Mouse (Mus musculus): Measurements from ENCODE around the gene Ptchd4. TPM values are rescaled to one million over a fixed set of nuclear protein-coding genes. Genes with fewer than 3 reads are reported as not detected.

Ptchd4 gene
- polyA plus RNA-seq (2015; fragmentation: Nextera tagmentation; extraction: Ambion mirVana) = 10.8 and 12.3 TPM in 2 replicates

DNA sequence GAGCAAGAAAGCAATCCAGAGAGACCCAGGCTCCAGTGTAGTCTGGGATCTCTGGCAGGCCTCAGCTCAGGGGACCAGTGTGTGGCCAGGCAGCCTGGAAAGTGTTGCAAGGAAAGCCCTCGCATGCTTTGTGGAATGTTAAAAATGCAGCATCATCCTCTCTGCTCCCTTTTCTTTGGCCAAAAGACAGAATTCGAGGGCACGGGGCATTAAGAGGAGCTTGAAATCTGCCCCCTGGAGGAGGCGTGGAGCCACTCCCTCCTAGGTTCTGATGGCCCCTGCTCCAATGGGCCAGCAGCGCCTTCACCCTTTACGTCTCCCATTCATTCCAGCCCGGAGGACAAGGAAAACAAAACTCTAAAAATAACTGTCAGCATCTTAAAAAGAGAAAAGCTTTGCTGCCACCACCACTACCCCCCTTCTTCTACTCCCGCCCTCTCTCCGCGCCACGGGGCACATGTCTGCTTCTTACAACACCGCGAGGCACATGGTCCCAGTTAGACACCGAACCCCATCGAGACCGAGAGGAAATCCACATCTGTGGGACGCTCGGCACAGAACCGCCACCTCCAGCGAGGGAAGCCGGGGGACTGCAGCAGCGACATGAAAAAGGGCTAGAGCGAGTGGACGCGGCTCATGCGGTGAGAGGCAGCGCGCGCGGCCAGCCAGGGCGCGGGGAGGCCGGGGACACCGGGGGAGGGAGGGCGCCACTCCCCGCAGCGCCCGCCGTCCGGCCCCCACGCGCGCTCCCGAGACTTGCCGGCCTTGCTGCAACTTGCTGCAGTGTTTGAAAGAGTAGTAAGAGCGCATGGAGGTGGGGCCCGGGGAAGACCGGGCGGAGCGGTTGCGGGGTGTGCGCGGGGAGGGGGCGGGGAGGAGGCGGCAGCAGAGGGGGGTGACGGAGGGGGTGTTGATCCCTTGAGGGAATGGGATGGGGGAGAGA is at the start of gene Ptchd4:
TSS of gene Ptchd4 (plus strand) at position 279 of the 943 bp plus-strand sequence.
- no peaks in the 10 kb centered on the region for H3K36me3 ChIP-seq (replicated peaks)
- no peaks in the 10 kb centered on the region for H3K9me3 ChIP-seq
- ATAC-seq (replicated peaks) = peak; percentile 91
- peak within 1 kb of the TSS; percentile 82 for H3K4me2 ChIP-seq
- no peaks in the 10 kb centered on the region for H3K27me3 ChIP-seq (replicated peaks)
- peak within 1 kb of the TSS; percentile 84 for H3K4me3 ChIP-seq
- H3K9ac ChIP-seq = peak within 1 kb of the TSS; percentile 67
- peaks cover 10% of the 10 kb centered on the region for H3K4me1 ChIP-seq
- 2% methylated on average over 55 of the region's 56 CpGs for WGBS
- peak within 1 kb of the TSS; percentile 84 for H3K27ac ChIP-seq

DNA sequence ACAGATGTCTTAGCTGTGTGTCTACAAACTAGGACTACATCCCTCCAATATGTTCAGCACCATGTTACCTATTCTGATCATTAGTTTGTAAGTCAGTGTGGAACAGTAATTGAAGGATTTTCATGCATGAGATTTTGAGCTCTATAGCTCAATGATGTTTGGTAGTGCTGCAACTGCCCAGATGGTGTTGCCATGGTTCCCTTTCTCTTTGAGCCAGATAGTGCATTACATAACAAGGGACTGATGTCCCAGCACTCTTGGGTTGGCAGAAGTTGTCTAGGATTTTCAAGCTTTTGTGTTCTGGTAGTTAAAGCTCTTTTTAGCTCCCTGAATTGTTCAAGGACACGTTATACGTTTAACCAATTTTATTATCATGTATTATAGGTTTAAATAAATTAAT is 38.9 kb upstream of the Ptchd4 start:
- Histone ChIP-seq H3K4me2 (no peak overlapping the region), H3K27me3 (replicated peaks) (no peaks in the 10 kb centered on the region), H3K4me1 (no peaks in the 10 kb centered on the region), H3K9ac (no peak overlapping the region), H3K27ac (no peak overlapping the region), H3K9me3 (no peaks in the 10 kb centered on the region), H3K4me3 (no peak overlapping the region), H3K36me3 (replicated peaks) (no peaks in the 10 kb centered on the region)
- WGBS = 75% methylated on average over 2 of the region's 2 CpGs
- ATAC-seq (replicated peaks) = no peak

DNA sequence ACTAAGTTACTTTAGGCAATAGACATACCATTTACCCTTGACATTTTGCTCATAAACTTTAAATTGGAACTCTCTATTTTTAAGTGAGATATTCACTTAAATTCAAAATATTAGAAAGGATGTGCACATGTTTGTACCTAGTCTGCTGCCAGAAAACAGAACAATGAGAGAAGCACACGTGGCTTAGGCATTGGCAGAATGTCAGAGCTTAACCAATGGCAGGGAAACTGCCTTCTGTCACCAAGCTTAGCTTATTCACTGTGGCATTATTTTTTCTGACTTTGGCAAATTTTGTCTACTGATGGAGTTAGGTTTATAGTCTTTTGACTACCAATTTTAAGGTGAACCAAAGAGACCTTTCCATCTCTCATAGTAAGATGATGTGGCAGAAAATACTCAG is 31.4 kb upstream of the Ptchd4 start:
- ATAC-seq (replicated peaks) = no peak
- no peak overlapping the region for H3K9ac ChIP-seq
- no peaks in the 10 kb centered on the region for H3K9me3 ChIP-seq
- no peak overlapping the region for H3K27ac ChIP-seq
- no peak overlapping the region for H3K4me2 ChIP-seq
- no peaks in the 10 kb centered on the region for H3K27me3 ChIP-seq (replicated peaks)
- H3K4me1 ChIP-seq = no peaks in the 10 kb centered on the region
- 58% methylated on average over 1 of the region's 1 CpGs for WGBS
- H3K36me3 ChIP-seq (replicated peaks) = no peaks in the 10 kb centered on the region
- H3K4me3 ChIP-seq = no peak overlapping the region

- H3K36me3 ChIP-seq (replicated peaks) = no peaks in the 10 kb centered on the region
- 66% methylated on average over 3 of the region's 3 CpGs for WGBS
- no peak overlapping the region for H3K4me2 ChIP-seq
- H3K4me1 ChIP-seq = no peaks in the 10 kb centered on the region
- H3K9ac ChIP-seq = no peak overlapping the region
- no peak for ATAC-seq (replicated peaks)
- no peaks in the 10 kb centered on the region for H3K27me3 ChIP-seq (replicated peaks)
- H3K4me3 ChIP-seq = no peak overlapping the region
- H3K27ac ChIP-seq = no peak overlapping the region
- no peaks in the 10 kb centered on the region for H3K9me3 ChIP-seq
These were observed 29.5 kb upstream of the Ptchd4 start for GRCm38 (mm10) chr17:42286255-42286654.

- H3K27ac ChIP-seq = no peak overlapping the region
These were observed 25.4 kb upstream of the Ptchd4 start for GRCm38 (mm10) chr17:42290341-42290740.

DNA sequence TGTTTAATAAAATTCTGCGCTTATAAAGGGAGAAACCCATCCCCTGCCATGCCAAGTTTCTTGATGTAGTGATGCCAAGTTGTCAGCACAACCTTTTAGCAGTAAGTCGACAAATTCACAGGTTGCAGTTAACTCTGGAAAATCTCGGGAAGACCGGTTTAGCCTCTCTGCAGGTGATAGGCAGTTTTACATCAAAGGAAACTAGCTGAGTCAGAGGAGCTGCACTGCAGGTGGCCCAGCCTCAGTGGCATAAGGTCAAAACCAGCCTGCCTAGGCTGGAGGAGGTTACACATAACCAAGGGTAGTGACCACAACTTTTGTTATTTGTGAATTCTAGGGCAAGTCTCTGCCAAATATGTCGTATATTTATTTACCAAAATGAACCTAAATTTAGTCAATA is 24.0 kb upstream of the Ptchd4 start:
- no peak for ATAC-seq (replicated peaks)
- Histone ChIP-seq H3K27me3 (replicated peaks) (no peaks in the 10 kb centered on the region), H3K4me3 (no peak overlapping the region), H3K9ac (no peak overlapping the region), H3K27ac (no peak overlapping the region), H3K36me3 (replicated peaks) (no peaks in the 10 kb centered on the region), H3K9me3 (no peaks in the 10 kb centered on the region), H3K4me1 (no peaks in the 10 kb centered on the region), H3K4me2 (no peak overlapping the region)
- 50% methylated on average over 5 of the region's 5 CpGs for WGBS

More at GRCm38 (mm10) chr17:42290341-42290740, 25.4 kb upstream of the Ptchd4 start:
- H3K9ac ChIP-seq = no peak overlapping the region
- H3K27me3 ChIP-seq (replicated peaks) = no peaks in the 10 kb centered on the region
- no peaks in the 10 kb centered on the region for H3K36me3 ChIP-seq (replicated peaks)
- H3K4me1 ChIP-seq = no peaks in the 10 kb centered on the region
- no peak for ATAC-seq (replicated peaks)
- H3K4me3 ChIP-seq = no peak overlapping the region
- H3K9me3 ChIP-seq = no peaks in the 10 kb centered on the region
- no peak overlapping the region for H3K4me2 ChIP-seq

DNA sequence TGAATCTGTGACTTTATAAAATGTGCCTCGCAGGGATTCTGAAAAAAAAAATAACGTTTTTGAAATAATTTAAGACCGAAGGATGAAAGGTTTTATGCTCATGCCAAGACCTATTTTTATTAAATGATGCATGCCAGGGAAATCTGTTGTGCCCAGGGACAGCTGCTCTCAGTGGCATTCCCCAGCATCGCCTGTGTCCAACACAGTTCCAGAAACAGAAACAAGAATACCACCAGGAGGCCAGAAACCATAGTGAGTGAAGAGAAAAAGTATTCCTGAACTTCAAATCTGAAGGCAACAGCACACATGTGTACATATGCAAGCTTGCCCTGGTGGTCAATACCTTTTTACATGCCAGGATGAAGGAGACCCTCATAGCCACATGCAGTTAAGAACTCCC is 17.8 kb upstream of the Ptchd4 start:
- Histone ChIP-seq H3K9ac (no peak overlapping the region), H3K36me3 (replicated peaks) (no peaks in the 10 kb centered on the region), H3K4me3 (no peak overlapping the region), H3K9me3 (no peaks in the 10 kb centered on the region), H3K4me1 (no peaks in the 10 kb centered on the region), H3K27ac (no peak overlapping the region), H3K4me2 (no peak overlapping the region), H3K27me3 (replicated peaks) (no peaks in the 10 kb centered on the region)
- ATAC-seq (replicated peaks) = no peak
- 65% methylated on average over 4 of the region's 4 CpGs for WGBS

GRCm38 (mm10) chr17:42299681-42300080 is 16.1 kb upstream of the Ptchd4 start:
- H3K27me3 ChIP-seq (replicated peaks) = no peaks in the 10 kb centered on the region
- ATAC-seq (replicated peaks) = no peak
- no peak overlapping the region for H3K9ac ChIP-seq
- H3K4me2 ChIP-seq = no peak overlapping the region
- H3K9me3 ChIP-seq = no peaks in the 10 kb centered on the region
- no peaks in the 10 kb centered on the region for H3K36me3 ChIP-seq (replicated peaks)
- H3K4me1 ChIP-seq = 0 out of 2 replicates have a peak, but pooled peaks cover 5% of the 10 kb centered on the region
- WGBS = 79% methylated on average over 3 of the region's 3 CpGs
- H3K4me3 ChIP-seq = no peak overlapping the region
- no peak overlapping the region for H3K27ac ChIP-seq

DNA sequence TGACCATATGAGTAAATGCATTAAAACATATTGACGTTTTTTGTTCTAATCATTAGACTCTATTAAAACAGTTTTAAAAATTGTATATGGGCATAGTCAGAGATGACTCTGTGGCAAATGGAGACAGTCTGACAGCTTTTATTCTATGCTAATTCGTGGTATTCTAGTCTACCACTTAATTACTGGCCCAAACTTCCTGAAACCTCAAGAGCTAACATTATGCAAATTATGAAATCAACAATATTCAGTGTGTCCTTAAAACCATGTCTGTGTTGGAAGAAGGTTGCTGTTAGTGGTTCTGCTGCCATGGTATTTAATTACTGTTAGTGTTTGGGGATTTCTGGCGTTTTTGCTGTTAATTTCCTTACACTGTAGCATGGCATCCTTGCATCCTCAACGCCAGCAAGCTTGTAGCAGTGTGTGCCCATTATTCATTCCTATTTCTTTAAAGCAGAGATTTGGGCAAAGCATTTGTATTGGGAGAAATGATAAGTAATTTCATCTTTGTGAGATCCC is 12.6 kb upstream of the Ptchd4 start:
- H3K9me3 ChIP-seq = no peaks in the 10 kb centered on the region
- no peak overlapping the region for H3K9ac ChIP-seq
- H3K36me3 ChIP-seq (replicated peaks) = no peaks in the 10 kb centered on the region
- ATAC-seq (replicated peaks) = peak; percentile 57
- no peaks in the 10 kb centered on the region for H3K27me3 ChIP-seq (replicated peaks)
- H3K27ac ChIP-seq = peak overlapping the region; percentile 38; the same call in 1 of the 2 replicates
- H3K4me3 ChIP-seq = no peak overlapping the region
- H3K4me1 ChIP-seq = 0 out of 2 replicates have a peak, but pooled peaks cover 5% of the 10 kb centered on the region
- H3K4me2 ChIP-seq = no peak overlapping the region
- WGBS = 65% methylated on average over 4 of the region's 4 CpGs

DNA sequence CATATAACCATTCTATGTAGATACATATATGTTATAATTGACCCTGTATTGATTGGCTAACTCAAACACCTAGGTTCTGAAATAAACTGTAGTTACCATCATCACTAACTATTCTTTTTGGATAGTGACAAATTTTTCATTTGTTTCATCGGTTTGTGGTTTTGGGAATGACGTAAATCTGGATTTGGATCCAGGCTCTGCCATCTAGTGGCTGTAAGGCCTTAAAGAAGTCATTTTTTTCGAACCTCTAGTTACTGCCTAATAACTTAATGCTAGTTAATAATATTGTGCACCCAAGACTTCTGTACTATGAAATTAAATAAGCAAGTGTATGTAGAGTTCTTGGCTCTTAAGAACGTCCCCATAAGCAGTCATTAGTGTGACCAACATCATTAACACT is 11.5 kb upstream of the Ptchd4 start:
- no peak overlapping the region for H3K4me2 ChIP-seq
- H3K36me3 ChIP-seq (replicated peaks) = no peaks in the 10 kb centered on the region
- ATAC-seq (replicated peaks) = no peak; the same call in 1 of the 2 replicates
- H3K4me1 ChIP-seq = 0 out of 2 replicates have a peak, but pooled peaks cover 5% of the 10 kb centered on the region
- no peaks in the 10 kb centered on the region for H3K27me3 ChIP-seq (replicated peaks)
- H3K4me3 ChIP-seq = no peak overlapping the region
- H3K27ac ChIP-seq = no peak overlapping the region
- no peak overlapping the region for H3K9ac ChIP-seq
- WGBS = 52% methylated on average over 4 of the region's 4 CpGs
- no peaks in the 10 kb centered on the region for H3K9me3 ChIP-seq

GRCm38 (mm10) chr17:42307001-42307400 is 8.7 kb upstream of the Ptchd4 start:
- H3K4me2 ChIP-seq = no peak overlapping the region
- WGBS = 90% methylated on average over 1 of the region's 1 CpGs
- no peak overlapping the region for H3K27ac ChIP-seq
- H3K4me3 ChIP-seq = no peak overlapping the region
- no peak for ATAC-seq (replicated peaks)
- H3K4me1 ChIP-seq = 0 out of 2 replicates have a peak, but pooled peaks cover 5% of the 10 kb centered on the region
- no peaks in the 10 kb centered on the region for H3K9me3 ChIP-seq
- H3K9ac ChIP-seq = no peak overlapping the region
- no peaks in the 10 kb centered on the region for H3K27me3 ChIP-seq (replicated peaks)
- H3K36me3 ChIP-seq (replicated peaks) = no peaks in the 10 kb centered on the region

DNA sequence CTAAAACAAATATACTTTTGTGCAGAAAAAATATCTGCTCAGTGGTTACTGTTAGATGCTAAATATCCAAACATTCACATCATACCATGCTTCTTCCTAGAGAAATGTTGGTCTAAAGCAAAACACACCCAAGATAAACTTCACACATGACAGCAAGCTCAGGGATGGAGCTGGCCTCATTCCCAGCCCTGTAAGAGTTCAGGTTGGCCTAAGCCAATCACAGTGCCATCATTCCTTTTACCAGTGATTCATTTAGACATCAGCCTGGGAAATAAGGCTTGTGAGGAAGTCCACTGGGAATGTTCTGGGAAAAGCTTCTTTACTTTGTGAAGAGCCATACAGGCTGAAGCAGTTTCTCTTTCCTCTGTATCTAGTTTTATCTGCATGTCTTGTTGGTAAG is 5.6 kb upstream of the Ptchd4 start:
- H3K9ac ChIP-seq = no peak overlapping the region
- no peaks in the 10 kb centered on the region for H3K9me3 ChIP-seq
- H3K27me3 ChIP-seq (replicated peaks) = no peaks in the 10 kb centered on the region
- H3K4me3 ChIP-seq = no peak overlapping the region
- H3K27ac ChIP-seq = no peak overlapping the region
- no peak for ATAC-seq (replicated peaks)
- H3K4me2 ChIP-seq = no peak overlapping the region
- H3K4me1 ChIP-seq = no peaks in the 10 kb centered on the region
- no peaks in the 10 kb centered on the region for H3K36me3 ChIP-seq (replicated peaks)

GRCm38 (mm10) chr17:42316612-42316982 is 850 bp downstream of the Ptchd4 start:
- Histone ChIP-seq H3K9ac (peak overlapping the region; percentile 67), H3K36me3 (replicated peaks) (no peaks in the 10 kb centered on the region), H3K9me3 (no peaks in the 10 kb centered on the region), H3K4me1 (peaks cover 10% of the 10 kb centered on the region), H3K27ac (peak overlapping the region; percentile 84), H3K27me3 (replicated peaks) (no peaks in the 10 kb centered on the region), H3K4me2 (peak overlapping the region; percentile 82), H3K4me3 (peak overlapping the region; percentile 84)
- WGBS = 2% methylated on average over 22 of the region's 22 CpGs
- peak; percentile 89 for ATAC-seq (replicated peaks)

Measured in midbrain, embryonic 15.5 days (tissue).